Mouse (Mus musculus) heart, postnatal 0 days (tissue): ENCODE data around the gene Rbm5.

Experiments used
- CTCF ChIP-seq: IDR thresholded peaks from 2 replicates; pipeline ENCODE4 v1.5.1; 2016; ENCODE audit warnings: antibody characterized with exemption, control low read depth, low read depth
- EP300 ChIP-seq: IDR thresholded peaks from 2 replicates; pipeline ENCODE4 v1.6.1; 2016; ENCODE audit warnings: antibody characterized with exemption, low read depth

DNA sequence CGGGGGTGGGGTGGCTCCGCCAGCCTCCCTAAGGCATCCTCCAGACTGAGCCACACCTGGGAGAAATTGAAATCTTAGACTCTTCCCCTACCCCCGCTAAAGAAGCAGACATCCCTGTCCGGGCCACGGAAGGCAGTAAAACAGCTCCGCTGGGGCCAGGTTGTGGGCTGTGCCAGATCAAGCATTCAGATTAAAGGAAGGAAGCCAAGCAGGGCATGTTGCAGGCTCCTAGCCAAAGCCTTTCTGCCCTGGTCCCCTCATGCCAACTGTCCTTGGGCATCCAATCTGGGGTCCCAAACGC is 34.7 kb downstream of the Rbm5 start:
- TF ChIP-seq CTCF (no peak), EP300 (no peak)
